Mouse (Mus musculus) liver, postnatal 0 days (tissue): ENCODE measurements around the gene Cep104. TPM values are rescaled to one million over a fixed set of nuclear protein-coding genes. Genes with fewer than 3 reads are reported as not detected.

ENCODE experiments used
- ATAC-seq: fragments of 200-750 bp; cut with Nextera tagmentation; 2 replicates; pipeline ENCODE4 v1.8.0; 2017; ENCODE audit warnings: mild to moderate bottlenecking, moderate library complexity
- DNase-seq: peaks from one replicate; pipeline ENCODE4 v3.0.0-alpha.2; 2016
- H3K27ac ChIP-seq: fragments of 300-500 bp; sonication (generic); 2 replicates; pipeline ENCODE4 v1.5.1; 2014; ENCODE audit warnings: antibody characterized with exemption, moderate library complexity, mild to moderate bottlenecking, low read depth
- H3K27me3 ChIP-seq: fragments of 300-500 bp; sonication (generic); 2 replicates; pipeline ENCODE4 v1.6.1; 2014; ENCODE audit warnings: low read length, control low read depth, mixed read lengths; ENCODE audit not compliant: insufficient read depth
- H3K36me3 ChIP-seq: fragments of 300-500 bp; sonication (generic); replicated peaks from 2 replicates; pipeline ENCODE4 v1.6.1; 2014; ENCODE audit warnings: mild to moderate bottlenecking, control low read depth, low read length, moderate library complexity, mixed read lengths; ENCODE audit not compliant: insufficient read depth
- H3K4me1 ChIP-seq: fragments of 300-500 bp; sonication (generic); 2 replicates; pipeline ENCODE4 v1.6.1; 2014; ENCODE audit warnings: antibody characterized with exemption, mild to moderate bottlenecking, control low read depth; ENCODE audit not compliant: insufficient read depth
- H3K4me2 ChIP-seq: fragments of 300-500 bp; sonication (generic); 2 replicates; pipeline ENCODE4 v1.6.1; 2014; ENCODE audit warnings: low read depth, mild to moderate bottlenecking, low read length, moderate library complexity, mixed read lengths
- H3K4me3 ChIP-seq: fragments of 300-500 bp; sonication (generic); 2 replicates; pipeline ENCODE4 v1.5.1; 2014; ENCODE audit warnings: low read depth, low read length
- H3K9ac ChIP-seq: fragments of 300-500 bp; sonication (generic); replicated peaks from 2 replicates; pipeline ENCODE4 v1.6.1; 2014; ENCODE audit warnings: mild to moderate bottlenecking, moderate library complexity
- H3K9me3 ChIP-seq: fragments of 300-500 bp; sonication (generic); 2 replicates; pipeline ENCODE4 v1.6.1; 2016; ENCODE audit warnings: mild to moderate bottlenecking, control low read depth, low read length, mixed read lengths
- CTCF ChIP-seq: sonication (generic); IDR thresholded peaks from 2 replicates; pipeline ENCODE4 v1.5.1; 2016; ENCODE audit warnings: antibody characterized with exemption, low read depth
- EP300 ChIP-seq: IDR thresholded peaks from 2 replicates; pipeline ENCODE4 v1.6.1; 2016; ENCODE audit warnings: antibody characterized with exemption, low read depth, mild to moderate bottlenecking
- WGBS: fragments of 180-500 bp; shearing (Covaris S2); extraction: QIAGEN DNeasy Blood & Tissue Kit; methylation state at CpG from one replicate; pipeline ENCODE4 v1.1.7; 2014; ENCODE audit not compliant: insufficient replicate concordance; 5-methylcytosine and 5-hydroxymethylcytosine counted together
- polyA plus RNA-seq: library from polyadenylated mRNA; unstranded; fragments of >200 nt; fragmentation: Nextera tagmentation; extraction: Ambion mirVana; gene quantifications from 2 replicates; pipeline ENCODE4 v1.2.1, GENCODE M21; 2015

The Cep104 gene
- polyA plus RNA-seq: 1.9 and 2.5 TPM in 2 replicates

- Histone ChIP-seq H3K27me3 (no peaks in the 10 kb centered on the region), H3K4me2 (peak within 1 kb of the TSS; percentile 99), H3K4me1 (peaks cover 15% of the 10 kb centered on the region), H3K27ac (peak within 1 kb of the TSS; percentile 61), H3K9ac (peak within 1 kb of the TSS; percentile 84), H3K36me3 (peaks cover 15% of the 10 kb centered on the region), H3K4me3 (peak within 1 kb of the TSS; percentile 92), H3K9me3 (no peaks in the 10 kb centered on the region)
- DNase-seq (peak; percentile 93), ATAC-seq (peak; percentile 96)
- 1% methylated on average over 68 of the region's 68 CpGs for WGBS
- TF ChIP-seq CTCF: no peak
- TF ChIP-seq EP300: no peak
Observed at GRCm38 (mm10) chr4:153974431-153975291, at the start of gene Cep104, which contains the start of gene Dffb. Gene Cep104 (plus strand): TSS chr4:153975194. Gene Dffb (minus strand): TSS chr4:153975126.

GRCm38 (mm10) chr4:153928772-153929299 is 46.2 kb upstream of the Cep104 start:
- WGBS: 80% methylated on average over 11 of the region's 11 CpGs

GRCm38 (mm10) chr4:153929425-153929824 is 45.6 kb upstream of the Cep104 start:
- Histone ChIP-seq H3K4me2 (no peak overlapping the region), H3K4me3 (no peak overlapping the region), H3K4me1 (no peaks in the 10 kb centered on the region), H3K27me3 (no peaks in the 10 kb centered on the region), H3K9me3 (no peaks in the 10 kb centered on the region), H3K9ac (no peak overlapping the region), H3K36me3 (no peaks in the 10 kb centered on the region), H3K27ac (no peak overlapping the region)
- ATAC-seq (no peak), DNase-seq (no peak)
- TF ChIP-seq CTCF: no peak
- TF ChIP-seq EP300: no peak
- 56% methylated on average over 10 of the region's 10 CpGs for WGBS

More at GRCm38 (mm10) chr4:153928772-153929299, 46.2 kb upstream of the Cep104 start:
- H3K36me3 ChIP-seq: no peaks in the 10 kb centered on the region
- no peak for DNase-seq
- no peaks in the 10 kb centered on the region for H3K4me1 ChIP-seq
- H3K4me3 ChIP-seq: no peak overlapping the region
- H3K9ac ChIP-seq: no peak overlapping the region
- no peak overlapping the region for H3K4me2 ChIP-seq
- TF ChIP-seq EP300: no peak
- no peak for TF ChIP-seq CTCF
- no peak overlapping the region for H3K27ac ChIP-seq
- no peak for ATAC-seq
- H3K9me3 ChIP-seq: no peaks in the 10 kb centered on the region
- H3K27me3 ChIP-seq: no peaks in the 10 kb centered on the region

- Histone ChIP-seq H3K9ac (no peak overlapping the region), H3K27ac (no peak overlapping the region), H3K4me2 (no peak overlapping the region), H3K9me3 (no peaks in the 10 kb centered on the region), H3K27me3 (no peaks in the 10 kb centered on the region), H3K36me3 (no peaks in the 10 kb centered on the region), H3K4me3 (no peak overlapping the region), H3K4me1 (no peaks in the 10 kb centered on the region)
- WGBS: 66% methylated on average over 4 of the region's 4 CpGs
- no peak for DNase-seq
- no peak for ATAC-seq
- no peak for TF ChIP-seq CTCF
- no peak for TF ChIP-seq EP300
Observed at GRCm38 (mm10) chr4:153929921-153930320, 45.1 kb upstream of the Cep104 start.

- Histone ChIP-seq H3K4me3 (no peak overlapping the region), H3K4me2 (no peak overlapping the region), H3K4me1 (no peaks in the 10 kb centered on the region), H3K9me3 (no peaks in the 10 kb centered on the region), H3K27ac (no peak overlapping the region), H3K9ac (no peak overlapping the region), H3K27me3 (0 out of 2 replicates have a peak, but pooled peaks cover 2% of the 10 kb centered on the region), H3K36me3 (no peaks in the 10 kb centered on the region)
- no peak for ATAC-seq
- peak; percentile 42 for DNase-seq
- TF ChIP-seq CTCF: peak; percentile 64
- TF ChIP-seq EP300: no peak
- WGBS: 36% methylated on average over 4 of the region's 4 CpGs
Observed at GRCm38 (mm10) chr4:153943243-153943642, 31.8 kb upstream of the Cep104 start.

GRCm38 (mm10) chr4:153944261-153944660 is 30.7 kb upstream of the Cep104 start:
- no peaks in the 10 kb centered on the region for H3K36me3 ChIP-seq
- no peak for ATAC-seq
- H3K27ac ChIP-seq: no peak overlapping the region
- no peaks in the 10 kb centered on the region for H3K4me1 ChIP-seq
- DNase-seq: no peak
- no peak overlapping the region for H3K4me3 ChIP-seq
- H3K9me3 ChIP-seq: no peaks in the 10 kb centered on the region
- no peak for TF ChIP-seq EP300
- TF ChIP-seq CTCF: no peak
- H3K27me3 ChIP-seq: 0 out of 2 replicates have a peak, but pooled peaks cover 2% of the 10 kb centered on the region
- WGBS: 32% methylated on average over 6 of the region's 6 CpGs
- H3K9ac ChIP-seq: no peak overlapping the region
- H3K4me2 ChIP-seq: no peak overlapping the region
